Mouse (Mus musculus): ENCODE data around the gene Yjefn3. TPM values are rescaled to one million over a fixed set of nuclear protein-coding genes. Genes with fewer than 3 reads are reported as not detected.
A peak's percentile ranks its signal among the peaks of the same experiment; 100 is the strongest.

Gene Yjefn3
- polyA plus RNA-seq, 1 experiment from 2014 or later: 0.81 TPM

DNA sequence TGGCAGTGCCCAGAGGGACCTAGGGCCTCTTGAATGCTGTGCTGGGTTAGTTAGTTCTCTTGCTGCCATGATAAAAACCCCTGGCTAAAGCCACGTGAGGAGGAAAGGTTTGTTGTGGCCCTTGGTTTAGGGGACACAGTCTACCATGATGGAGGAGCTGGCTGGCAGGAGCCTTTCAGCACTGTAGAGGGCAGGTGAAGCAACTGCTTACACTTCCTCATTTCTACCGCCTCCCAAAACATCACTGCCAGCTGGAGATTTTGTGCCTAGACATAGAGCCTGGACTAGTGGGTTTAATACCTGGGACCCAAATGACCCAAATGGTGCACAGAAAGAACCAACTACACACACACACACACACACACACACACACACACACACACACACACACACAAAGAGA, 41.3 kb downstream of the Yjefn3 start:
- Histone ChIP-seq H3K4me1 (replicated peaks) (peaks cover 15% of the 10 kb centered on the region), H3K4me2 (no peak overlapping the region), H3K27ac (no peak overlapping the region), H3K9me3 (replicated peaks) (no peaks in the 10 kb centered on the region), H3K4me3 (replicated peaks) (no peak overlapping the region), H3K27me3 (no peaks in the 10 kb centered on the region), H3K36me3 (no peaks in the 10 kb centered on the region), H3K9ac (no peak overlapping the region)
- 31% methylated on average over 2 of the region's 2 CpGs for WGBS (ENCODE audit: insufficient replicate concordance)
- no peak for DNase-seq
- ATAC-seq (ENCODE audit: low read depth): no peak

DNA sequence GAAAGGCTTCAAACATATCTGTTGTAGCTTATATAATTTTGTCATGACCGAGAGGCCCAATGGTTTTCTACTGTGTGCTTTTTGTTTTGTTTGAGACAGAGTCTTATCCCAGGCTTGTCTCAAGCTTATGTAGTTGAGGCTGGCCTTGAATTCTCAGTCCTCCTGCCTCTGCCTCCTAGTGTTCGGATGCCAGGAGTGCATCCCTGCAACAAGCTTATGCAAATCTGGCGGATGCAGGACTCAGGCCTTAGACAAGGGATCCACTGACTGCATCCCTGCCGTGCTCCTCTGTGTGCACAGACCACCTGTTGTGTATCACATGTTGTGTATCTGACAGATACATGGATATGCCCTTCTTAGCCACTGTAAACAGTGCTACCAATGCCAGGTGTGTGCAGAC, 41.7 kb downstream of the Yjefn3 start:
- Histone ChIP-seq H3K27me3 (no peaks in the 10 kb centered on the region), H3K4me2 (no peak overlapping the region), H3K4me1 (replicated peaks) (peaks cover 15% of the 10 kb centered on the region), H3K36me3 (no peaks in the 10 kb centered on the region), H3K4me3 (replicated peaks) (no peak overlapping the region), H3K9ac (no peak overlapping the region), H3K9me3 (replicated peaks) (no peaks in the 10 kb centered on the region), H3K27ac (no peak overlapping the region)
- 69% methylated on average over 4 of the region's 4 CpGs for WGBS (ENCODE audit: insufficient replicate concordance)
- DNase-seq (no peak), ATAC-seq (ENCODE audit: low read depth) (no peak)

GRCm38 (mm10) chr8:69853869-69854268, 48.6 kb downstream of the Yjefn3 start:
- 82% methylated on average over 10 of the region's 10 CpGs for WGBS (ENCODE audit: insufficient replicate concordance)
- Histone ChIP-seq H3K4me3 (replicated peaks) (no peak overlapping the region), H3K4me2 (no peak overlapping the region), H3K27me3 (no peaks in the 10 kb centered on the region), H3K9ac (no peak overlapping the region), H3K9me3 (replicated peaks) (no peaks in the 10 kb centered on the region), H3K36me3 (no peaks in the 10 kb centered on the region), H3K27ac (no peak overlapping the region), H3K4me1 (replicated peaks) (peaks cover 20% of the 10 kb centered on the region)
- ATAC-seq (ENCODE audit: low read depth) (no peak), DNase-seq (no peak)

GRCm38 (mm10) chr8:69850926-69851506, 51.5 kb downstream of the Yjefn3 start:
- Histone ChIP-seq H3K9ac (peak overlapping the region; percentile 33; the same call in 1 of the 2 replicates), H3K4me2 (peak overlapping the region; percentile 41), H3K27me3 (no peaks in the 10 kb centered on the region), H3K36me3 (no peaks in the 10 kb centered on the region), H3K27ac (peak overlapping the region; percentile 79), H3K4me1 (replicated peaks) (peaks cover 23% of the 10 kb centered on the region), H3K9me3 (replicated peaks) (no peaks in the 10 kb centered on the region), H3K4me3 (replicated peaks) (no peak overlapping the region)
- ATAC-seq (ENCODE audit: low read depth) (peak; percentile 91), DNase-seq (peak; percentile 49)
- WGBS (ENCODE audit: insufficient replicate concordance): 67% methylated on average over 7 of the region's 7 CpGs

- no peaks in the 10 kb centered on the region for H3K9me3 ChIP-seq (replicated peaks)
- H3K9ac ChIP-seq: no peak overlapping the region
- DNase-seq (no peak), ATAC-seq (ENCODE audit: low read depth) (no peak)
- no peak overlapping the region for H3K4me2 ChIP-seq
- 34% methylated on average over 3 of the region's 3 CpGs for WGBS (ENCODE audit: insufficient replicate concordance)
- H3K4me1 ChIP-seq (replicated peaks): peaks cover 23% of the 10 kb centered on the region
- no peak overlapping the region for H3K27ac ChIP-seq
- H3K36me3 ChIP-seq: no peaks in the 10 kb centered on the region
- no peaks in the 10 kb centered on the region for H3K27me3 ChIP-seq
- no peak overlapping the region for H3K4me3 ChIP-seq (replicated peaks)
Observed at GRCm38 (mm10) chr8:69849899-69850298, 52.6 kb downstream of the Yjefn3 start.

DNA sequence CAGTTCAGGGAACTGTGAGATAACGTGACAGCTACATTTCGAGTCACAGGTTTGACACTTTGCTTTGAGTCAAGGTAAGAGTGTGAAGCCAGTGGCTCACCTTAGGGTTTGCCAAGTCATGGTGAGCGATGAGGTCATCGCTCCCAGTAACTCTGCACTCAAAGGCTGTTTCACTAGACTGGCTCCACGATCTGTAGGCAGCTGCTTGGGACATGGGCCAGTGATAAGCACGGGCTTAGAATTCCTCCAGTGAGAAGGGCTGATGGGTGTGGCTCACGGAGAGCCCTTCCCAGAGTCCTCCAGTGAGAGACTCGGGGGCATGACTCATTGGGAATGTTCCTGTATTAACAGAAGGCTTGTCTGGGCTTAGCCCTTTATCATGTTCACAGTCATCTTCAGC, 53.6 kb downstream of the Yjefn3 start:
- no peaks in the 10 kb centered on the region for H3K36me3 ChIP-seq
- ATAC-seq (ENCODE audit: low read depth) (peak; percentile 66), DNase-seq (peak; percentile 39)
- no peaks in the 10 kb centered on the region for H3K9me3 ChIP-seq (replicated peaks)
- H3K9ac ChIP-seq: no peak overlapping the region
- 58% methylated on average over 8 of the region's 8 CpGs for WGBS (ENCODE audit: insufficient replicate concordance)
- no peak overlapping the region for H3K4me2 ChIP-seq
- H3K4me1 ChIP-seq (replicated peaks): peaks cover 23% of the 10 kb centered on the region
- peak overlapping the region; percentile 40; the same call in 1 of the 2 replicates for H3K27ac ChIP-seq
- no peak overlapping the region for H3K4me3 ChIP-seq (replicated peaks)
- H3K27me3 ChIP-seq: no peaks in the 10 kb centered on the region

GRCm38 (mm10) chr8:69847167-69848065, 55.1 kb downstream of the Yjefn3 start:
- no peak overlapping the region for H3K4me3 ChIP-seq (replicated peaks)
- DNase-seq (no peak), ATAC-seq (ENCODE audit: low read depth) (no peak)
- H3K27ac ChIP-seq: no peak overlapping the region
- H3K9ac ChIP-seq: no peak overlapping the region
- no peaks in the 10 kb centered on the region for H3K36me3 ChIP-seq
- H3K4me1 ChIP-seq (replicated peaks): peaks cover 23% of the 10 kb centered on the region
- H3K27me3 ChIP-seq: no peaks in the 10 kb centered on the region
- no peaks in the 10 kb centered on the region for H3K9me3 ChIP-seq (replicated peaks)
- no peak overlapping the region for H3K4me2 ChIP-seq
- WGBS (ENCODE audit: insufficient replicate concordance): 49% methylated on average over 3 of the region's 3 CpGs

Other genes starting within 250 kb of the Yjefn3 start
- 0.27 and 0.37 TPM in 2 replicates for gene Zfp964, start 248.2 kb downstream of the Yjefn3 start, polyA plus RNA-seq (2015; fragmentation: Nextera tagmentation; extraction: Ambion mirVana)
- gene Zfp869, start 192.0 kb downstream of the Yjefn3 start, polyA plus RNA-seq (2015; fragmentation: Nextera tagmentation; extraction: Ambion mirVana): 12.3 and 14.0 TPM in 2 replicates
- gene Zfp963, start 152.7 kb downstream of the Yjefn3 start, polyA plus RNA-seq (2015; fragmentation: Nextera tagmentation; extraction: Ambion mirVana): 2.2 and 2.3 TPM in 2 replicates
- gene Gm20422, start 127.8 kb downstream of the Yjefn3 start, polyA plus RNA-seq (2015; fragmentation: Nextera tagmentation; extraction: Ambion mirVana): 0.28 and 0.63 TPM in 2 replicates
- gene Atp13a1, start 111.5 kb downstream of the Yjefn3 start, polyA plus RNA-seq (2015; fragmentation: Nextera tagmentation; extraction: Ambion mirVana): 20.1 and 22.0 TPM in 2 replicates
- 7.2 and 8.3 TPM in 2 replicates for gene Zfp866, start 111.5 kb downstream of the Yjefn3 start, polyA plus RNA-seq (2015; fragmentation: Nextera tagmentation; extraction: Ambion mirVana)
- 4.7 and 5.0 TPM in 2 replicates for gene Gmip, start 94.0 kb downstream of the Yjefn3 start, polyA plus RNA-seq (2015; fragmentation: Nextera tagmentation; extraction: Ambion mirVana)
- 0.07 and 0.09 TPM in 2 replicates for gene Lpar2, start 80.3 kb downstream of the Yjefn3 start, polyA plus RNA-seq (2015; fragmentation: Nextera tagmentation; extraction: Ambion mirVana)
- 2.4 and 2.8 TPM in 2 replicates for gene Pbx4, start 70.2 kb downstream of the Yjefn3 start, polyA plus RNA-seq (2015; fragmentation: Nextera tagmentation; extraction: Ambion mirVana)
- gene Cilp2, start 15.0 kb downstream of the Yjefn3 start, polyA plus RNA-seq (2015; fragmentation: Nextera tagmentation; extraction: Ambion mirVana): 0.03 and 0.09 TPM in 2 replicates
- 2.4 and 2.5 TPM in 2 replicates for gene Tssk6, start 528 bp downstream of the Yjefn3 start, polyA plus RNA-seq (2015; fragmentation: Nextera tagmentation; extraction: Ambion mirVana)
- gene Ndufa13, start 154 bp downstream of the Yjefn3 start, polyA plus RNA-seq (2015; fragmentation: Nextera tagmentation; extraction: Ambion mirVana): 109 and 114 TPM in 2 replicates
- 27.1 and 27.8 TPM in 2 replicates for gene Gatad2a, start 93.7 kb upstream of the Yjefn3 start, polyA plus RNA-seq (2015; fragmentation: Nextera tagmentation; extraction: Ambion mirVana)
- 22.7 and 26.6 TPM in 2 replicates for gene Mau2, start 140.0 kb upstream of the Yjefn3 start, polyA plus RNA-seq (2015; fragmentation: Nextera tagmentation; extraction: Ambion mirVana)
- gene Sugp1, start 140.1 kb upstream of the Yjefn3 start, polyA plus RNA-seq (2015; fragmentation: Nextera tagmentation; extraction: Ambion mirVana): 20.2 and 21.7 TPM in 2 replicates
- 0.98 and 1.1 TPM in 2 replicates for gene Tm6sf2, start 170.2 kb upstream of the Yjefn3 start, polyA plus RNA-seq (2015; fragmentation: Nextera tagmentation; extraction: Ambion mirVana)
- gene Hapln4, start 180.7 kb upstream of the Yjefn3 start, polyA plus RNA-seq (2015; fragmentation: Nextera tagmentation; extraction: Ambion mirVana): 0.05 and 0.51 TPM in 2 replicates
- 0.07 and 0.13 TPM in 2 replicates for gene Ncan, start 218.2 kb upstream of the Yjefn3 start, polyA plus RNA-seq (2015; fragmentation: Nextera tagmentation; extraction: Ambion mirVana)
- 26.2 and 28.5 TPM in 2 replicates for gene Nr2c2ap, start 228.6 kb upstream of the Yjefn3 start, polyA plus RNA-seq (2015; fragmentation: Nextera tagmentation; extraction: Ambion mirVana)
- gene Rfxank, start 236.4 kb upstream of the Yjefn3 start, polyA plus RNA-seq (2015; fragmentation: Nextera tagmentation; extraction: Ambion mirVana): 6.6 and 7.1 TPM in 2 replicates
- gene Borcs8, start 236.8 kb upstream of the Yjefn3 start, polyA plus RNA-seq (2015; fragmentation: Nextera tagmentation; extraction: Ambion mirVana): 25.0 and 25.8 TPM in 2 replicates
- gene Mef2b, start 237.0 kb upstream of the Yjefn3 start, polyA plus RNA-seq (2015; fragmentation: Nextera tagmentation; extraction: Ambion mirVana): 0.08 and 0.17 TPM in 2 replicates